Mouse (Mus musculus) limb, embryonic 14.5 days (tissue): ENCODE results near the gene Idua. TPM values are rescaled to one million over a fixed set of nuclear protein-coding genes. Genes with fewer than 3 reads are reported as not detected.

Experiments
- ATAC-seq: fragments of 200-750 bp; cut with Nextera tagmentation; 2 replicates; pipeline ENCODE4 v1.8.0; 2017; ENCODE audit warnings: low read depth, moderate number of reproducible peaks, moderate TSS enrichment; ENCODE audit not compliant: low FRiP score
- DNase-seq: peaks from one replicate; pipeline ENCODE4 v3.0.0-alpha.2; 2015; ENCODE audit warnings: low spot score
- H3K27ac ChIP-seq: fragments of 300-500 bp; sonication (generic); replicated peaks from 2 replicates; pipeline ENCODE4 v1.5.1; 2014; ENCODE audit warnings: low read depth, mild to moderate bottlenecking, low read length, moderate library complexity, mixed read lengths
- H3K27me3 ChIP-seq: fragments of 300-500 bp; sonication (generic); 2 replicates; pipeline ENCODE4 v1.6.1; 2014; ENCODE audit warnings: low read length, mixed read lengths; ENCODE audit not compliant: control insufficient read depth, insufficient read depth
- H3K36me3 ChIP-seq: fragments of 300-500 bp; sonication (generic); 2 replicates; pipeline ENCODE4 v1.6.1; 2014; ENCODE audit warnings: mild to moderate bottlenecking, low read length, moderate library complexity, mixed read lengths; ENCODE audit not compliant: control insufficient read depth, insufficient read depth
- H3K4me1 ChIP-seq: fragments of 300-500 bp; sonication (generic); 2 replicates; pipeline ENCODE4 v1.6.1; 2014; ENCODE audit warnings: antibody characterized with exemption, low read length, mixed read lengths; ENCODE audit not compliant: control insufficient read depth, insufficient read depth
- H3K4me2 ChIP-seq: fragments of 300-500 bp; sonication (generic); replicated peaks from 2 replicates; pipeline ENCODE4 v1.6.1; 2014; ENCODE audit warnings: low read depth, mild to moderate bottlenecking, low read length, moderate library complexity; ENCODE audit not compliant: severe bottlenecking
- H3K4me3 ChIP-seq: fragments of 300-500 bp; sonication (generic); replicated peaks from 2 replicates; pipeline ENCODE4 v1.5.1; 2014; ENCODE audit warnings: low read length
- H3K9ac ChIP-seq: fragments of 300-500 bp; sonication (generic); 2 replicates; pipeline ENCODE4 v1.6.1; 2014; ENCODE audit warnings: mild to moderate bottlenecking, low read depth, low read length, moderate library complexity; ENCODE audit not compliant: severe bottlenecking
- H3K9me3 ChIP-seq: fragments of 300-500 bp; sonication (generic); 2 replicates; pipeline ENCODE4 v1.6.1; 2016; ENCODE audit warnings: low read length; ENCODE audit not compliant: control insufficient read depth
- POLR2A ChIP-seq: fragments of 200-500 bp; IDR thresholded peaks from 2 replicates; pipeline ENCODE4 v1.8.0; 2012; ENCODE audit warnings: inconsistent platforms, mild to moderate bottlenecking, moderate library complexity, borderline replicate concordance; ENCODE audit not compliant: insufficient read depth, insufficient read length; ENCODE audit errors: extremely low read depth
- WGBS: fragments of 180-500 bp; shearing (Covaris S2); extraction: QIAGEN DNeasy Blood & Tissue Kit; methylation state at CpG from one replicate; pipeline ENCODE4 v1.1.7; 2014; 5-methylcytosine and 5-hydroxymethylcytosine counted together
- polyA plus RNA-seq, 2 experiments: library from polyadenylated mRNA; depleted of rRNA in 1 of 2; stranded (reverse) in 1 of 2; unstranded in 1 of 2; fragments of >200 nt; fragmentation: Nextera tagmentation in 1 of 2; extraction: Ambion mirVana in 1 of 2; gene quantifications; 2 replicates each; pipeline versions ENCODE4 v1.2.1 to v1.2.3; 2012 to 2014

The Idua gene
- polyA plus RNA-seq, 2 experiments, result 15.6 to 21.4 TPM

DNA sequence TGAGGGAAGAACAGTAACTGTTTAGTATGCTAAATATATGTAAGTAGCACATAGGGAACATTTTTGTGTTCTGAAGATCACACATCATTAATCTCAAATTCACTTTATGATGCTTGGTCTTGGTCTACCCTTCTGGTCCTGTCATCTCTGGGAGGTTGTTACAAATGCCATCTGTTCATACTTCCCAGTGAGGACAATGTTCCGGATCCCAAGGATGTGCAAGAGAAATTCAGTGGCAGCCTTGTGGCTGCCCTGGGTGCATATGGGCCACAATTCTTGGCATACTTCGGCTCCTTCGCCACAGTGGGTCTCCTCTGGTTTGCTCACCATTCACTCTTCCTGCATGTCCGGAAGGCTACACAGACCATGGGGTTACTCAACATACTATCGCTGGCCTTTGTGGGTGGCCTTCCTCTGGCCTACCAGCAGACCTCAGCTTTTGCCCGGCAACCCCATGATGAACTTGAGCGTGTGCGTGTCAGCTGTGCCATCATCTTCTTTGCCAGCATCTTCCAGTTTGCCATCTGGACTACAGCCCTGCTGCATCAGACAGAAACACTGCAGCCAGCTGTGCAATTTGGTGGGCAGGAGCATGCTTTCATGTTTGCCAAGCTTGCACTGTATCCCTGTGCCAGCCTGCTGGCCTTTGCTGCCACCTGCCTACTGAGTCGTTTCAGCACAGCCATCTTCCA is 14.3 kb upstream of the Idua start:
- WGBS, result 96% methylated on average over 9 of the region's 9 CpGs
- no peak overlapping the region for H3K4me3 ChIP-seq
- no peaks in the 10 kb centered on the region for H3K4me1 ChIP-seq
- peaks cover 75% of the 10 kb centered on the region for H3K36me3 ChIP-seq
- no peak overlapping the region for H3K9ac ChIP-seq
- H3K27me3 ChIP-seq, result no peaks in the 10 kb centered on the region
- no peak overlapping the region for H3K4me2 ChIP-seq
- no peak for TF ChIP-seq POLR2A
- ATAC-seq, result no peak
- no peak for DNase-seq
- no peak overlapping the region for H3K27ac ChIP-seq
- no peaks in the 10 kb centered on the region for H3K9me3 ChIP-seq

DNA sequence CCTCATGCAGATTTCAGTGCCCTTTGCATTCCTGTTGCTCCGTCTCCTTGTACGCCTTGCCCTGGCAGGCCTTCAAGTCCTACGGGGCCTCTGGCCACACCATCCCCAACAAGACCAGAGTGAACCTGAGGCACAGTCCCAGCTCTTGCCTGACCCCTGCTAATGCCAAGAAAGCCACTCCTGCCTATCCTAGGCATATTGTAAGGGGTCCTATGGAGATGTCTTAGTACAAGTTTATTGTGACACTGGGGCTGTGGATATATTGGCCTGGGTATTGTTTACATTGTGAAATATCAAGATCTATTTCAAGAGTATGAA is 13.8 kb upstream of the Idua start:
- DNase-seq (no peak), ATAC-seq (no peak)
- Histone ChIP-seq H3K4me2 (no peak overlapping the region), H3K36me3 (peaks cover 77% of the 10 kb centered on the region), H3K9ac (no peak overlapping the region), H3K27me3 (no peaks in the 10 kb centered on the region), H3K4me3 (no peak overlapping the region), H3K9me3 (no peaks in the 10 kb centered on the region), H3K4me1 (no peaks in the 10 kb centered on the region), H3K27ac (no peak overlapping the region)
- WGBS, result 92% methylated on average over 3 of the region's 3 CpGs
- no peak for TF ChIP-seq POLR2A

DNA sequence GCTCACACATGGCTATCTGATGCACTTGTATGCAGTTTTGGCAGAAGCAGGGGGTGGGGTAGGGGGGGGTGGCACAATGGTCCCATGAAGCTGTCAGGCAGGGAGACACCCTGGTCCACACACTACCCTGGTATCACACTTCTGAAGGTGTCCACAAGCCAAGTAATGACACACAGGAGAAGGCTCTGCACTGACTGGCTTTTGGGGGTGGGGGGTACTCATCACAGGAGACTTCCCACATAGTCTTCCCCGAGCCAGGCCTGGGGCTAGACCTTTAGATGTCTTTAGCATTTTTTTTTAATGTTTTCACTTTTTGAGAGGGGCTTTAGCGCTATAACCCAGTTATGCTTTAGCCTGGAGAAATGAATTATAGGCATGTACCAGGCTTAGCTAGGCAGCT is 12.8 kb upstream of the Idua start:
- no peak overlapping the region for H3K4me3 ChIP-seq
- H3K36me3 ChIP-seq, result peaks cover 84% of the 10 kb centered on the region
- no peaks in the 10 kb centered on the region for H3K4me1 ChIP-seq
- H3K27ac ChIP-seq, result no peak overlapping the region
- no peak for DNase-seq
- H3K9ac ChIP-seq, result no peak overlapping the region
- no peak for ATAC-seq
- TF ChIP-seq POLR2A, result no peak
- no peaks in the 10 kb centered on the region for H3K27me3 ChIP-seq
- H3K9me3 ChIP-seq, result no peaks in the 10 kb centered on the region
- 86% methylated on average over 2 of the region's 2 CpGs for WGBS
- no peak overlapping the region for H3K4me2 ChIP-seq

DNA sequence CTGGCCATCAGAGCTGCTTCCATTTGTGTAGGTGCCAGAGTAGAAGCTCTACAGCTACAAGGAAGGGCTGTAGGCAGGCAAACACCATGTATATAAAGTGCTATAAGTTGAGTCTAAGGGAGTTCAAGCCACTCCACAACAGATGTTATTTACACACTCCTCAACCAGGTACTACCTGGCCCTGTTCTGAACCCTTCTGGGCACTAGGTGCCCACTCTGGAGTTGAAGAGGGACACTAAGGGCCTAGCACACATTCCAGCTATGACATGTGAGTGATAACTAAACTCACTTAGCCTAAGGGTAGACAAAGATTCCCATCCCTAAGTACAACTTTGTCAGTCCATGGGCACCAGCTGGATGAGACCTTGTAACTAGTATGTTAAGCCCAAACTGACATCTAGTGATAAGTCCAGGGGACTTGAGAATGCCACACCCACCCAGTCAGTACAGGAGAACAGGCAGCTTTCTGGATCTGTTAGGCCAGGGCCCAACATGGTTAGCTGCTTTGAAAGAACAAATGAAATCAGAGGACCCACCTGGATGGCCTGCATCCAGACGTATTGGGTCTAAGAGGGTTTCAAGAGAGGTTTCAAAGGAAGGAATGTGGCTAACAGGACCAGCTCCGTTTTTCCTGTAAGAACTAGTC is 12.2 kb upstream of the Idua start:
- no peak overlapping the region for H3K4me2 ChIP-seq
- 88% methylated on average over 2 of the region's 2 CpGs for WGBS
- TF ChIP-seq POLR2A, result no peak
- no peaks in the 10 kb centered on the region for H3K27me3 ChIP-seq
- no peak overlapping the region for H3K27ac ChIP-seq
- H3K9ac ChIP-seq, result no peak overlapping the region
- ATAC-seq (no peak), DNase-seq (no peak)
- H3K9me3 ChIP-seq, result no peaks in the 10 kb centered on the region
- H3K4me3 ChIP-seq, result no peak overlapping the region
- peaks cover 85% of the 10 kb centered on the region for H3K36me3 ChIP-seq
- H3K4me1 ChIP-seq, result no peaks in the 10 kb centered on the region

DNA sequence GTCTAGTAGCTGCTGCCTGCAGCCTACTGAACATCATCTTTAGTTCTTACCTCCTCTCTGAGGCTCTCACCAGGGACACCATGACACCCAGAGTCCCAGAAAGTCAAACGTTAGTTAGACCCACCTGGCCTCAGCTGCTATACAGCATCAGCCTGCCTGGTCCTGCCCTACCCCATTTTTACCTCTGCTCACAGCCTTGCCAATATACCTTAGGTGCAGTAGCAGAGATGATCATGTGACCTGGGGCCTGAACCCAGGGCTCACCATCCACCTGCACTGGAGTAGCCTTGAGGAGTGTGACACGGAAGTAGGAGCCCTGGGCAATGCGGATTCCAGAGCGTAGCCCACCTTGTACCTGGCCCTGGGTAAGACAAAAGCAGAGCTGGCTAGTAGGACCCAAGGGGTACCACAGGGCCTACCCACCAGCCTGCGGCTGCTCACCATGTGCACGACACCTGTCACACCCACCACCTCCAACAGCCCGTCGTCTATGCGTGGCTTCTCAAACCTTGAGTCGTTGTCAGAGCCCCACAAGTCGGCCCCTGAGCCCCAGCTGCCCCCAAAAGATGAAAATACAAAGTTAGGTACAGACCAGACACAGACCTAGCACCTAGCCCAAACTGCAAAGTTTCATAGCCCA is 11.1 kb upstream of the Idua start:
- 86% methylated on average over 11 of the region's 11 CpGs for WGBS
- no peak overlapping the region for H3K4me3 ChIP-seq
- no peak overlapping the region for H3K27ac ChIP-seq
- TF ChIP-seq POLR2A, result no peak
- no peaks in the 10 kb centered on the region for H3K4me1 ChIP-seq
- H3K9me3 ChIP-seq, result no peaks in the 10 kb centered on the region
- no peaks in the 10 kb centered on the region for H3K27me3 ChIP-seq
- H3K4me2 ChIP-seq, result no peak overlapping the region
- ATAC-seq (no peak), DNase-seq (no peak)
- no peak overlapping the region for H3K9ac ChIP-seq
- peaks cover 88% of the 10 kb centered on the region for H3K36me3 ChIP-seq
